Mouse (Mus musculus): ENCODE results near the gene Tmed2. TPM values are rescaled to one million over a fixed set of nuclear protein-coding genes. Genes with fewer than 3 reads are reported as not detected.

Tmed2 gene
- 112 TPM for total RNA-seq (2023)

DNA sequence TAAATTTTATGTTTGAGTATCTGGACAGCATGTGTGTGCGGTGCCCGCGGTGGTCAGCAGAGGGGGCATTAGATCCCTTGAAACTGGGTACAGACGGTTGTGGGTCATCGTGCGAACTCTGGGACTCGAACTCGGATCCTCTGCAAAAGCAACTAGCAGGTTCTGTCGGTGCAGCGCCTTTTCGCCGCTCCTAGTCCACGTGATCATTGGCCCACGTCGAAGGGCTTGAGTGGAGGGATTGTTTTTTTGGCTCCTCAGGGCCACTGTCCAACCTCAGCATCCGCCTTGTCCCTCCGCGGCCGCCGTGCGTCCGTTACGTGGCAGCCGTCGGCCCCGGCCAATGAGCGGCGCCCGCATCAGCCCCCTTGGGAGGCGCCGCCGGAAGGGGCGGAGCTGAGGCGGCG, at the start of gene Tmed2:
Gene Tmed2 (plus strand): TSS at position 313 of the 404 bp plus-strand sequence.

GRCm38 (mm10) chr5:124530655-124531582, 9.6 kb upstream of the Tmed2 start, which contains the start of gene Rilpl1:
Gene Rilpl1, minus strand, starts transcription at chr5:124531391.

GRCm38 (mm10) chr5:124552558-124553307, 12.2 kb downstream of the Tmed2 start, which contains the start of gene Ddx55:
Gene Ddx55, plus strand, starts transcription at chr5:124552864.

GRCm38 (mm10) chr5:124578633-124579317, 38.3 kb downstream of the Tmed2 start, which contains the start of the genes Eif2b1 and Gtf2h3:
Gene Eif2b1, minus strand, starts transcription at chr5:124579131.
Gene Gtf2h3, plus strand, starts transcription at chr5:124579140.

Other genes with a start within 250 kb of the Tmed2 start
- 35.8 TPM for gene Mphosph9, start 212.7 kb upstream of the Tmed2 start, total RNA-seq (2023)
- gene 2810006K23Rik, start 212.6 kb upstream of the Tmed2 start, total RNA-seq (2023): 3.9 TPM
- 60.5 TPM for gene Cdk2ap1, start 177.6 kb upstream of the Tmed2 start, total RNA-seq (2023)
- 141 TPM for gene Sbno1, start 114.7 kb upstream of the Tmed2 start, total RNA-seq (2023)
- gene Kmt5a, start 100.8 kb upstream of the Tmed2 start, total RNA-seq (2023): 42.9 TPM
- gene Rilpl2, start 62.3 kb upstream of the Tmed2 start, total RNA-seq (2023): 30.8 TPM
- 15.2 TPM for gene Snrnp35, start 57.6 kb upstream of the Tmed2 start, total RNA-seq (2023)
- 2.0 TPM for gene Rilpl1, start 9.3 kb upstream of the Tmed2 start, total RNA-seq (2023)
- 32.2 TPM for gene Ddx55, start 12.2 kb downstream of the Tmed2 start, total RNA-seq (2023)
- 32.6 TPM for gene Eif2b1, start 38.4 kb downstream of the Tmed2 start, total RNA-seq (2023)
- 28.8 TPM for gene Gtf2h3, start 38.4 kb downstream of the Tmed2 start, total RNA-seq (2023)
- 66.2 TPM for gene Atp6v0a2, start 87.9 kb downstream of the Tmed2 start, total RNA-seq (2023)
- gene Dnah10, start 184.4 kb downstream of the Tmed2 start, total RNA-seq (2023): 0.15 TPM